Mouse (Mus musculus) thymus, postnatal 10 days (tissue): ENCODE results near the gene Rps12.
A peak's percentile ranks its signal among the peaks of the same experiment; 100 is the strongest.
"Not testable (repeated sequence)": the region's sequence is repeated elsewhere in the genome, so short reads cannot be mapped to it uniquely, and the experiment has no call there.

Experiments used
- DNase-seq, 2 experiments: peaks; one replicate each; pipeline ENCODE4 v3.0.0; 2021; ENCODE audit warnings: low spot score in 2 of 2

Rps12 gene

GRCm38 (mm10) chr10:23785599-23785998 is 1.5 kb downstream of the Rps12 start:
- DNase-seq: not testable (repeated sequence)

- no peak for DNase-seq
These were observed 3.0 kb downstream of the Rps12 start for GRCm38 (mm10) chr10:23784121-23784520.

- DNase-seq: no peak
These were observed 3.6 kb downstream of the Rps12 start for GRCm38 (mm10) chr10:23783493-23783884.

- DNase-seq: no peak
These were observed 4.1 kb downstream of the Rps12 start for GRCm38 (mm10) chr10:23782855-23783492.

GRCm38 (mm10) chr10:23781760-23782735 is 5.0 kb downstream of the Rps12 start:
- no peak for DNase-seq

- DNase-seq: no peak
These were observed 6.4 kb downstream of the Rps12 start for GRCm38 (mm10) chr10:23780539-23781275.

GRCm38 (mm10) chr10:23777288-23777945 is 9.7 kb downstream of the Rps12 start:
- DNase-seq: peak in 1 of 2 experiments; percentile 7

GRCm38 (mm10) chr10:23754166-23754565 is 32.9 kb downstream of the Rps12 start:
- no peak for DNase-seq
